Mouse (Mus musculus): ENCODE measurements around the gene Apbb2.

The Apbb2 gene

GRCm38 (mm10) chr5:66602287-66602820, 16.2 kb downstream of the Apbb2 start:
- no peak for DNase-seq (ENCODE audit: low spot score in 2 of 2)

DNA sequence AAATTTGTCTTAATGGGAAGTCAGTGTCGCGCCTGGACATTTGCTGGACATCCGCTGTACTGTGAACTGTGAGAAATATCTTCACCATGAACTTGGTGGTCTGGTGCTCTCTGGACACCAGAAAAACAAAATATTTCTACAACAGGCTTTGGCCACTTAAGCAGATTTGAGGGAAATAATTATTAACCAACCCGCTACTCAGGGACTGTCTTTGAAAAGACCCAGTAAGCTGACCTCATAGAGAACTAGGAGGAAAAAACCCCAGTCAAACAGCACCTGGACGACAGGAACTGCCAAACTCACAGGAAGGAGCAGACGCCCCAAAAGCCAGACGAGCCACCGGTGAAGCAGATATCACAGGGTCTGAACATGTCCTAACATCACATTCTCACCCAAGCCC, 18.2 kb downstream of the Apbb2 start:
- DNase-seq (ENCODE audit: low spot score in 2 of 2), result no peak

DNA sequence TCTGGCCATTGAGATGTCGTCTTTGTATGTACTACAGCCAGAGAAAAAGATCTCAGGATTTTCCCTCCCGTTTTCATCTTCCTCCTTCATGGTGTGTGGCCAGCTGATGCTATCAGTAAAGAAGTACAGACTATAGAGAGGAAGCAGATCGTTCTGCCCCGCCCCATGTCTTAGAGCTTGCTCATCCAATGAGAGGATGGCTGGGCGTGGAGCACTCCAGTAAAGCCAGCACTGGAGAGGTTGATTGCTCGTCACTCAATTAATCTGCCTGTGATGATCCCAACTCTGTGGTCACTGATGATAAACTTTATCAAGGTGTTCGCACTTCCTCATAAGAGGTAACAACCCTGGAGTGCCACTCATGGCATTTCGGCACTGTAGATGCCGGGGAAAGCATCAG, 18.7 kb downstream of the Apbb2 start:
- DNase-seq (ENCODE audit: low spot score in 2 of 2), result no peak

DNA sequence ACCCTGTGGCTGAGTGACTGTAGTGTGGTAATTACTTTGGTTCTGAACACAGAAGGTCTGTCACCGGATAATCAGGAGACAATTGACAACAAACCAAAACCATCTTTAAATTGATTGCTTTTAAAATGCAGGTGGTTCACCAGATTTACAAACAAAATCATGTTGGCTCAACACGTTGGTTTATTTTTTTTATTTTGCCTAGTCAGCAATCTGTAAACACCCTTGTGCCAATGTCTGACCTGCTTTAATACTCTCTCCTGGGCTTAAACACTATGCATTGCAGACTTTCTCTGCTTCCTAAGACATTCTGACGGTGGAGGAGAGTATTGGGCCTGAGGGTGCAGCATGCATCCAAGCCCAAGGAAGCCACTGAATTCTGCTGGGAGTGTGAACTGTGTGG, 22.3 kb downstream of the Apbb2 start:
- DNase-seq (ENCODE audit: low spot score in 2 of 2), result no peak

DNA sequence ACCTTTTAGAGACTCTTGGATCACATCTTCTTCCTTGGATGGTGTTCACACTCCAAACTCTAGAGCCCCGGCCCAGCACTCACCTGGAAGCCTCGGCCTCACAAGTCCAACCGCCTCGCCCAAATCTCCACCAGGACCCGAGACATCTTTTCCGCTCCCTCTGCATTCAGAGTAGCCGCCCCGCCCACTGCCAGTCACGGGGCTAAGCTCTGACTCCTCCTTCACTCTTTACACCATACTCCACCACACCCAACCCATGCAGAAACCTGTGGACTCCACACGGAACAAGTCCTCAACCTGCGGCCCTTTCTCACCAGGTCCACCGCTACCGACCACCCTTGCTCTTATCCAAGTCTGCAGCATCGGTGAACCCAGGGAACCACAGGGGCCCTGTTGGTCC, 23.7 kb downstream of the Apbb2 start:
- DNase-seq (ENCODE audit: low spot score in 2 of 2), result no peak

GRCm38 (mm10) chr5:66586236-66586745, 32.3 kb downstream of the Apbb2 start:
- DNase-seq (ENCODE audit: low spot score in 2 of 2), result no peak

GRCm38 (mm10) chr5:66583019-66583406, 35.6 kb downstream of the Apbb2 start:
- DNase-seq (ENCODE audit: low spot score in 2 of 2), result no peak

DNA sequence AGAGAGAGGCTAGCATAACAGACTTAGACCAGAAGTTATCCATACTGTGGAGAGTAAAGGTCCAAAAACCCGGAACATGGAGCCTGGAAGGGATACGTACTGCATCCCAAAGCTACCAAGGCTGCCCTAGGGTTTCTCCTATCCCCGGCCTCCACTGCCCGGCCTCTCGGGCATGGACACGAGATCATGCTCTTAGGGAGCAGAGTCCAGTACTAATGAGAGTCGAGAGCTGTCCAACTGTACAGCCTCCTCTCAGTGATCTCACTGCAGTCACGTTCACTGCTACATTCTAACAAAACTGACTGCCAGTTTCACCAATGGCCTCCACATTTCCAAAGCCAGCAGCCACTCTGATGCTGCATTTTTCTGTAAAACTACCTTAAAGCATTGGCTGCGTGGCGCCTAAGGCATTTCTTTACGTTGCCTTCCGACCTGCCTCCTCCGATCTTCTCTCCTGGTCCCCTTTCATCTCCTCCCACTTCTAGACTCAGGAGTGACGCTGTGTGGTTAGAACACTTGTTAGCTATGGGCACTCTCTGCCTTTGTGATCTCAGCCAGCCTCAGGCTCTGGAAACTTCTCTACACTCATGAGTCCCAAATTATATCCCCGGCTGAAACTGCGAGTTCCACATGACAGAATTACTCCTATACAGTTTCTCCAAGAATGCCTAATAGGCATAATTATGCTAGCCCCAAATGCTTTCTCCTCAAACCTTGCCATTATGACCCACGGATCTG, 36.1 kb downstream of the Apbb2 start:
- no peak for DNase-seq (ENCODE audit: low spot score in 2 of 2)

- DNase-seq (ENCODE audit: low spot score in 2 of 2), result no peak
These were observed 39.5 kb downstream of the Apbb2 start for GRCm38 (mm10) chr5:66579066-66579465.

- DNase-seq (ENCODE audit: low spot score in 2 of 2), result no peak
These were observed 42.3 kb downstream of the Apbb2 start for GRCm38 (mm10) chr5:66576299-66576698.

DNA sequence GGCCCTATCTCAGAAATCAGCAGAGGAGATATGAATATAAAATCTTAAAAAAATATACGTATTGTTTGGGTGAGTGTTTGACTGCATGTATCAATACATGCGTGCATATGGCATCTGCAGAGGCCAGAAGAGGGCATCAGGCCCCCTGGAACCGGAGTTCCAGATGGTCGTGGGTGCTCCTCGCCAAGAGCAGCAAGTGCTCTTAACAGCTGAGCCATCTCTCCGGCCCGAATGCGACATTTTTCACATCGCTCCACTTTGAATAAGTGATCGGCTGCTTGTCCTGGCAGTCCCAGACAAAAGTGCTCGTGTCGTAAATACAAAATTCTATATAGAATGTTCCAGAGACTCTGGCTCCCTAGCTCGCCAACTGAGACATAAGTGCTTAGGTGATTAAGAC, 43.4 kb downstream of the Apbb2 start:
- DNase-seq (ENCODE audit: low spot score in 2 of 2), result no peak

- no peak for DNase-seq (ENCODE audit: low spot score in 2 of 2)
These were observed 45.3 kb downstream of the Apbb2 start for GRCm38 (mm10) chr5:66573266-66573665.

GRCm38 (mm10) chr5:66572086-66572855, 46.3 kb downstream of the Apbb2 start:
- DNase-seq (ENCODE audit: low spot score in 2 of 2), result no peak

GRCm38 (mm10) chr5:66570709-66571108, 47.9 kb downstream of the Apbb2 start:
- no peak for DNase-seq (ENCODE audit: low spot score in 2 of 2)

GRCm38 (mm10) chr5:66569141-66569801, 49.3 kb downstream of the Apbb2 start:
- no peak for DNase-seq (ENCODE audit: low spot score in 2 of 2)

DNA sequence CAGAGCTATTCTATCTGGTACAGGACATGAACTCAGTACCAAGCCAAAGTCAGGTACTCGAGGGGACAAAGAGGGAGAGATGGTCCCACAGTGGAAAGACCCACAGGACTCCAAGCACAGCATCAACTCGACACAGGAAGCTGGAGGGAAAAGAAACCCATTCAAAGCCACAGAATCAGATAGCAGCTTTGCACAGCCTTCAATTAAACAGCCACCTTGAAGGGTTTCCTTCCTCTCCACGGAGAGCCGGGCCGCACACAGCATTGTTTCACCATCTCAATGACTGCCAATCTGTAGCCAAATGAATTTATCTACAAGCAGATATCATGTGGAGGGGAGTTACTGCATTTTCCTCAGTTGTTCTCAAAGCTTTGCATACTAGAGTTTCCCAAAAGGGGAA, 50.6 kb downstream of the Apbb2 start:
- no peak for DNase-seq (ENCODE audit: low spot score in 2 of 2)

GRCm38 (mm10) chr5:66567424-66567823, 51.2 kb downstream of the Apbb2 start:
- DNase-seq (ENCODE audit: low spot score in 2 of 2), result no peak

GRCm38 (mm10) chr5:66559591-66560175, 58.9 kb downstream of the Apbb2 start:
- no peak for DNase-seq (ENCODE audit: low spot score in 2 of 2)

GRCm38 (mm10) chr5:66558094-66558493, 60.5 kb downstream of the Apbb2 start:
- DNase-seq (ENCODE audit: low spot score in 2 of 2), result no peak

DNA sequence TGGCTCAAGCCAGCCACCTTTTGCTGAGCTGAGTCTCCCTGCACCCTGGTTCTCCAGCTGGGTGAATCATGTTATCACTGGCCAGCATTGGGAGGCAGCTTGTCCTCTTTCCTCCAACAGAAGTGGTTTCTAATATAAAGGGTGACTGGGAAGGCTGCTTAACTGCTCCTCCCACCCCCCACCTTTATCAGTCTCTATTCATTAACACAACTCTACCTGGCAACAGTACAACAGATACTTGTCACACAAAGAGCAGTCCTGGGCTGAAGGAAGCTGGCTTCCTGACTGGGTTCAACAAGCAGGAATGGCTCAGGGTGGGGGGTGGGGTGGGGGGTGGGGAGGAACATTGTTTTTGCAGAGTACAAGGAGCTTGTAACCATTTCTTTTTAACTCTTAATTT, 64.7 kb downstream of the Apbb2 start:
- DNase-seq (ENCODE audit: low spot score in 2 of 2), result no peak

GRCm38 (mm10) chr5:66552246-66552645, 66.3 kb downstream of the Apbb2 start:
- DNase-seq (ENCODE audit: low spot score in 2 of 2), result no peak

DNA sequence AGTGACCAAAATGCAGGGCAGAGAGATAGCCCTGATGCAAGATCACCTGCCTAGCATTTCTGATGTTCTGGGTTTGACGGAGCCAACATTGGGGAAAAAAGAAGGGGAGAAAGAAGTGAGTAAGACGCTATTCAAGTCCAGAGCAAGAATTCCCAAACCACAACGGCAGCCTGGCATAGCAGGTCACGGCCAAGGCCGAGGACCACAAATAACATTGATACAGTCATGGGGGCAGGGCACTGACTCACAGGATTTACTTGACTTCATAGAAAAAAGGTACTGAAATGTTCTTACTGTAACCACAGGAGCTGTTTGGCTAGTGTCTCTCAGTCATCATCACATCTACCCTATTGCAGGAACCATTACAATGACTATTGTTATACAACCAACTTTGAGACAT, 68.3 kb downstream of the Apbb2 start:
- no peak for DNase-seq (ENCODE audit: low spot score in 2 of 2)

All from frontal cortex, postnatal 10 days (tissue).